Mouse (Mus musculus) megakaryocyte, embryonic 14.5 days (primary cell): ENCODE results near the gene Oxsr1.

Experiments used
- FLI1 ChIP-seq: IDR thresholded peaks from 2 replicates; pipeline ENCODE4 v1.6.1; 2012; ENCODE audit warnings: low read length, inconsistent platforms, mixed read lengths
- GATA1 ChIP-seq: IDR thresholded peaks from 3 replicates; pipeline ENCODE4 v1.6.1; 2012; ENCODE audit warnings: mixed read lengths, low read length, inconsistent platforms, borderline replicate concordance

DNA sequence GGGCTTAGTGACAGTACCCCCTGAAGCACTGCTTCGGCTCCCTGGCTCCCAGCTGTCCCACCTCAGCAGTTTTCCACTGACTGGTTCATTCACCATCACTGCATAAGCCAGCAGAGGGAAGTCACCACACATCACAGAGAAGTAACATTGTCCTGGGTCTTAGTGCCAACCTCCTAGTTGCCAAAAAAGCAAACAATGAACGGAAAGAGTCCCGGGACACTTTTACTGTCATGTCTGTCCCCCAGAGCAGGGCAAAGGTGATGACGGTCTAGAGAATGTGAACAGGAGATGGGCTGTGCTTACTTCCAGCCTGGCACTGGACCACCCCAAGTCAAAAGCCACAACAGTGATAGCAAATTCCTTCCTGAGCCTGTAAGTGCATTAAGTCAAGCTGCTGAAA lies 83.4 kb downstream of the Oxsr1 start:
- no peak for TF ChIP-seq FLI1
- TF ChIP-seq GATA1, result no peak
